Mouse (Mus musculus) skeletal muscle tissue, adult 2 months (tissue): Measurements from ENCODE around the gene Upk3b.

Source experiments
- DNase-seq: peaks from one replicate; pipeline ENCODE4 v3.0.0-alpha.2; 2012; ENCODE audit warnings: low read depth, low spot score

Gene Upk3b

GRCm38 (mm10) chr5:136073526-136073925 lies 35.2 kb downstream of the Upk3b start:
- DNase-seq: no peak

- DNase-seq: no peak
Observed at GRCm38 (mm10) chr5:136075076-136075475, 36.8 kb downstream of the Upk3b start.

- no peak for DNase-seq
Observed at GRCm38 (mm10) chr5:136076284-136076683, 38.0 kb downstream of the Upk3b start.

- no peak for DNase-seq
Observed at GRCm38 (mm10) chr5:136077001-136077550, 38.8 kb downstream of the Upk3b start.

- no peak for DNase-seq
Observed at GRCm38 (mm10) chr5:136078136-136078535, 39.8 kb downstream of the Upk3b start.

GRCm38 (mm10) chr5:136082345-136082744 lies 44.0 kb downstream of the Upk3b start:
- no peak for DNase-seq

- peak; percentile 93 for DNase-seq
Observed at GRCm38 (mm10) chr5:136083669-136084107, 45.4 kb downstream of the Upk3b start, which contains the start of gene Rasa4. Rasa4 (plus strand) TSS chr5:136083916.

- no peak for DNase-seq
Observed at GRCm38 (mm10) chr5:136084144-136084881, 46.0 kb downstream of the Upk3b start.

GRCm38 (mm10) chr5:136084891-136085651 lies 46.8 kb downstream of the Upk3b start:
- DNase-seq: peak; percentile 79

GRCm38 (mm10) chr5:136086290-136086689 lies 48.0 kb downstream of the Upk3b start:
- peak; percentile 72 for DNase-seq

- no peak for DNase-seq
Observed at GRCm38 (mm10) chr5:136088821-136089575, 50.7 kb downstream of the Upk3b start.

GRCm38 (mm10) chr5:136091927-136092326 lies 53.6 kb downstream of the Upk3b start:
- DNase-seq: peak; percentile 79

GRCm38 (mm10) chr5:136094249-136095010 lies 56.1 kb downstream of the Upk3b start:
- DNase-seq: no peak

GRCm38 (mm10) chr5:136095089-136095488 lies 56.8 kb downstream of the Upk3b start:
- no peak for DNase-seq
